Mouse (Mus musculus) small intestine, adult 2 months (tissue): ENCODE data around the gene 2200002D01Rik. TPM values are rescaled to one million over a fixed set of nuclear protein-coding genes. Genes with fewer than 3 reads are reported as not detected.
A peak's percentile ranks its signal among the peaks of the same experiment; 100 is the strongest.
"Not testable (repeated sequence)": the region's sequence is repeated elsewhere in the genome, so short reads cannot be mapped to it uniquely, and the experiment has no call there.

Source experiments
- H3K27ac ChIP-seq: fragments of 200-500 bp; 2 replicates; pipeline ENCODE4 v1.5.1; 2012; ENCODE audit warnings: low read depth, low read length, control low read depth, inconsistent platforms; ENCODE audit not compliant: insufficient read depth
- H3K27me3 ChIP-seq: fragments of 200-500 bp; 2 replicates; pipeline ENCODE4 v1.6.1; 2012; ENCODE audit warnings: mild to moderate bottlenecking, moderate library complexity, low read length, inconsistent platforms; ENCODE audit not compliant: control insufficient read depth, insufficient read depth
- H3K36me3 ChIP-seq: fragments of 200-500 bp; 2 replicates; pipeline ENCODE4 v1.6.1; 2012; ENCODE audit warnings: mild to moderate bottlenecking, low read length, control low read depth, inconsistent platforms; ENCODE audit not compliant: control insufficient read depth, insufficient read depth
- H3K4me1 ChIP-seq: fragments of 200-500 bp; 2 replicates; pipeline ENCODE4 v1.6.1; 2012; ENCODE audit warnings: low read length, inconsistent platforms, mixed read lengths; ENCODE audit not compliant: control insufficient read depth, insufficient read depth, insufficient read length
- H3K4me3 ChIP-seq: fragments of 200-500 bp; 2 replicates; pipeline ENCODE4 v1.5.1; 2012; ENCODE audit warnings: low read depth, mild to moderate bottlenecking, control low read depth, inconsistent platforms, low read length, moderate library complexity
- CTCF ChIP-seq: fragments of 200-500 bp; IDR thresholded peaks from 2 replicates; pipeline ENCODE4 v1.5.1; 2012; ENCODE audit warnings: low read depth, mild to moderate bottlenecking, control low read depth, inconsistent platforms, low read length, moderate library complexity, mixed read lengths; ENCODE audit not compliant: insufficient replicate concordance, insufficient read length; ENCODE audit errors: extremely low read depth
- POLR2A ChIP-seq: fragments of 200-500 bp; IDR thresholded peaks from 2 replicates; pipeline ENCODE4 v1.6.1; 2012; ENCODE audit warnings: low read depth, mild to moderate bottlenecking, control low read depth, inconsistent platforms, low read length, moderate library complexity
- WGBS: fragments of 180-500 bp; shearing (Covaris S2); methylation state at CpG from one replicate; pipeline ENCODE4 v1.1.7; 2018; 5-methylcytosine and 5-hydroxymethylcytosine counted together
- polyA plus RNA-seq: library from polyadenylated mRNA; depleted of rRNA; stranded (reverse); fragments of >200 nt; gene quantifications from 2 replicates; pipeline ENCODE4 v1.2.3, GENCODE M21; 2012

The 2200002D01Rik gene
- polyA plus RNA-seq, 1 experiment = 852 TPM

DNA sequence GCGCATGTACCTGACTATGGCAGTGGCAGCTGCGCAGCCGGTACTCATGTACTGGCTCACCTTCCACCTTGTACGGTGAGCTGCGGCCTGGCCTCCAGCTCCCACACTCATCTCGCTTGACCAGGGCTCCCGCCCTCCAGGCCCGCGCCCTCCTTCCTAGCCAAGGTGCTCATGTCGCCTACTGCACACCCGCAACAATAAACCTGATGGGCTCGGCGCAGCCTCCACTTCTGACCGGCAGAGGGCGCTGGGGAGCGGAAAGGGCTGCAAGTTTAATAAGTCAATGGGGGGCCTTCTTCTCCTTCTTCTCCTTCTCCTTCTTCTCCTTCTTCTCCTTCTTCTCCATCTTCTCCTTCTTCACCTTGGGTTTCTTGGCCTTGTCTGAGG lies 959 bp downstream of the 2200002D01Rik start:
- WGBS = 10% methylated on average over 16 of the region's 16 CpGs
- Histone ChIP-seq H3K4me3 (peak overlapping the region; percentile 90), H3K27ac (peak overlapping the region; percentile 100), H3K27me3 (no peaks in the 10 kb centered on the region), H3K36me3 (peaks cover 20% of the 10 kb centered on the region), H3K4me1 (peaks cover 28% of the 10 kb centered on the region)
- TF ChIP-seq POLR2A = peak; percentile 9; the same call in 1 of the 2 replicates
- peak; percentile 91 for TF ChIP-seq CTCF

DNA sequence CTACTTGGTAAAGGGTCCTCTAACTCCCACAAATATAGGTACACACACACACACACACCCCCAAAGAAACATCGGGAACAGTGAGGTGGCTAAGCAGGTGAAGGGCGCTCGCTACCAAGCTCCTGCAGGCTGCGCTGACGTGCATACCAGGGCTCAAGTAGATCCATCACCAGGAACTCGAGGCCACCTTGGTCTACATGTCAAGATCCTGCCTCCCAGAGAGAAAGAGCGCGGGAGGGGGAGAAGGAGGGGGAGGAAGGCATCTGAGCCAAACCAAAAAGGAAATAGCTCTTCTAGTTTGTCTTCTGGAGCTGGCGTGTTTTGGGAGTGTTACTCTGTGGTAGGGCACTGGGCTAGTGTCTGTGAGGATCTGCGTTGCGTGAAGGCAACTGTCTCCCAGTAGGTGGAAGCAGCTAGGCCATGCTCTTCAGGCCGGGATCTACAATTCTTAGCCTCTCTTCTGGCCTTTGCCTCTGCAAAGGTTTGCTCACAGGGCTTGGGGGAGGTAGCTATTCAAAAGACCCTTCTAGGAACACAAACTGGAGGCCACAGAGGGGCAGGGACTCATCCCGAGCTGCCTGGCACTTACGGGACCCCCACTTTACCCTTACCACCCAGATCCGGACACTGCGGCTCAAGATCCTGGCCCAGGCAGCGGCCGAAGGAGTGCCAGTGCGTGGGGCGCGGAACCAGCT lies 1.5 kb downstream of the 2200002D01Rik start:
- H3K4me1 ChIP-seq = peaks cover 22% of the 10 kb centered on the region
- peak overlapping the region; percentile 100 for H3K27ac ChIP-seq
- no peaks in the 10 kb centered on the region for H3K27me3 ChIP-seq
- H3K36me3 ChIP-seq = peaks cover 20% of the 10 kb centered on the region
- 47% methylated on average over 21 of the region's 21 CpGs for WGBS
- H3K4me3 ChIP-seq = peak overlapping the region; percentile 90
- no peak for TF ChIP-seq POLR2A
- TF ChIP-seq CTCF = no peak

DNA sequence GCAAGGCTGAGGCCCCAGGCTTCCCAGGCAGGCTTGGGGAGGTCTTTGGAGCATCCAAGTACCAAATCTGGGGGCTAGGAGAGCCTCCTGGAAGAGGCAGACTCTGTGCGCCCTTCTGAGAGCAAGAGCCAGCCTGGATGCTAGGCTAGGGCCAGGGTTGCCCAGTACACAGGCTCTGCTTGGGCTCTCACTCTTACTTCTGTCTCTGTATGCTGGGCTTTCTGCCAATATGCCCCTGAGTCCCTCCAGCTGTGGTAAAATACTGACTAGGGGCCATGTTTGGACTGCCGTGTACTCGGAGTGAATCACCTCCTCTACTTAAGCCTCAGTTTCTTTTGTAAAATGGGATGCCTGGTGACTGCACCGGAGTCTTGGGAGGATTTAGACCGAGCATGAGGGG lies 2.3 kb downstream of the 2200002D01Rik start:
- H3K27me3 ChIP-seq = no peaks in the 10 kb centered on the region
- peaks cover 20% of the 10 kb centered on the region for H3K36me3 ChIP-seq
- no peak for TF ChIP-seq CTCF
- TF ChIP-seq POLR2A = 0 out of 2 replicates have a peak, but pooled peaks have one; percentile 5
- H3K27ac ChIP-seq = peak overlapping the region; percentile 100
- 79% methylated on average over 5 of the region's 5 CpGs for WGBS
- H3K4me3 ChIP-seq = peak overlapping the region; percentile 90
- H3K4me1 ChIP-seq = peaks cover 20% of the 10 kb centered on the region

DNA sequence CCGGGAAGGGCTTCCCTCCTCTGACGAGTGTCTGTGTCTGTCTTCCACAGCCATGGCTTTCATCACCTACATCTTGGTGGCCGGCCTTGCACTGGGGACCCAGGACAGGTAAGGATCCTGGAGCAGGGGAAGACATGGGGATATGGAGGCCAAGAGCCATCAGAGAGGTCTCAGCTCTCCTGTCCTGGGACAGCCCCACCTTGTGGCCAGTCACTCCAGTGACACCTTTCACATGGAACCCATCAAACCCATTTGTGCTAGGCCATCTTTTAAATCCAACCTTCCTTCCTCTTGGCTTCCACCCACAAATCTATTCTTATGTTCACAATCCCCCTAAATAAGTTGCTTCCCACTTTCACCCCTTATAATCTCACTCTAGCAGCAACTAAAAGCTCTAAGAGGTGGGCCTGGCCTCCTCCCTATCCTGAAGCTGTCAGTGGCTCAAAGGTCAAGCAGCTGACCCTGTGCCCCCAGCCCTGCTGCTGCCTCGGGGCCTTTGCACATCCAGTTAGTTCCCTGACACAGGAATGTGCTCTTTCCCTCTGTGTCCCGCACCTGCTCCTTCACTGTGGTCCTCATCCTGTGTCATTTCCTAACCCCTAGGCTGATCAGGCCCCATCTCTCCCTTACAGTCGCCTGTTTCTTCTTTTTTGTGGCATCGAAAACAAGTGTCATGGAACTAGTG lies 3.4 kb downstream of the 2200002D01Rik start:
- WGBS = 78% methylated on average over 7 of the region's 7 CpGs
- peak overlapping the region; percentile 100 for H3K27ac ChIP-seq
- H3K4me1 ChIP-seq = peaks cover 14% of the 10 kb centered on the region
- no peaks in the 10 kb centered on the region for H3K27me3 ChIP-seq
- peaks cover 20% of the 10 kb centered on the region for H3K36me3 ChIP-seq
- TF ChIP-seq POLR2A (no peak), CTCF (peak; percentile 76)
- H3K4me3 ChIP-seq = 0 out of 2 replicates have a peak overlapping the region, but pooled peaks have one; percentile 90

DNA sequence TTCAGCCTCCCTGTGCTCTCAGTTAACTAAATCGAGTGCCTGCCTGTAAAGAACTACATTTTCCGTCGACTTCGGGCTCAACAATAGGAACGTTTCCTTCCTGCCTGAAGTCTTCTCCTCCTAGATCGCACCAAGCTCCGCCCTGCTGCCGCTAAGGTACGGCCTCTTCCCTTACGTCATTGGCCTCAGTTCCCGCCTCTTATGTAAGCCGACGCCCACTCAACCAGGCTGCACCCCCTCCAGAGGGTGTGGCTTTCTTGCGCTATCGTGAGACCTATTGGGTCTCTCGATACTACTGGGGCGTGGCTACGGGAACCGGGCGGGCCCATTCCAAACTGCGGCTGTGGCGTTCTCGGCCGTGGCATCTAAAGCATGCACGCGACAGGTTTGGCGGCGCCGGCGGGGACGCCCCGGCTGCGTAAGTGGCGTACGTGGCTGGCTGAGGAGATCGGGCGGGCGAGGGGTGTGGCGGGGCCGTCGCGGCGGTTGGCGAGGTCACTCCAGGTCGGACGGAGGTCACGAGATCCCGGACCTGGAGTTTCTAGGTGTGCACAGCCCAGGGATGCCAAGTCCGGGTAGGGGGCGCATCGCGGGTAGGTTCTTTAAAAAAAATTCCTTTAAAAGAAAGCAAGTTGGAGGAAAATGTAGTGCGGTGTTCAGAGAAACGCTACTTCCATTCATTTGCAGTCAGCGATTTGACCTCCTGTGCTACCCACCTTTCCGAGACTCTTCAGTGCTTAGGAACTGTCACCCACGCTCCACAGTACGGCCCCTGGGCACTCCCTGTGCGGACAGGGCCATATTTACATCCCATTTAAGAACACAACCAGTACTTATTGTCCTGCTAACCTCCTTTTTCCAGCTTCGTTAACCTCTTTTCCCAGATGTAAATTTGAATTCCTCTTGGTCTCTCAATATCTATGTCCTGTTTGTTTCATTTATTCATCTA lies 10.0 kb downstream of the 2200002D01Rik start, which contains the start of gene Yif1b:
Gene Yif1b (plus strand): TSS at position 311 of the 949 bp plus-strand sequence.
- H3K27ac ChIP-seq = peak within 1 kb of the TSS; percentile 73
- no peaks in the 10 kb centered on the region for H3K27me3 ChIP-seq
- H3K36me3 ChIP-seq = no peaks in the 10 kb centered on the region
- peaks cover 6% of the 10 kb centered on the region; the same call in 1 of the 2 replicates for H3K4me1 ChIP-seq
- WGBS = under 1% methylated on average over 60 of the region's 60 CpGs
- H3K4me3 ChIP-seq = peak within 1 kb of the TSS; percentile 61
- peak; percentile 65; the same call in 1 of the 2 replicates for TF ChIP-seq POLR2A
- no peak for TF ChIP-seq CTCF

DNA sequence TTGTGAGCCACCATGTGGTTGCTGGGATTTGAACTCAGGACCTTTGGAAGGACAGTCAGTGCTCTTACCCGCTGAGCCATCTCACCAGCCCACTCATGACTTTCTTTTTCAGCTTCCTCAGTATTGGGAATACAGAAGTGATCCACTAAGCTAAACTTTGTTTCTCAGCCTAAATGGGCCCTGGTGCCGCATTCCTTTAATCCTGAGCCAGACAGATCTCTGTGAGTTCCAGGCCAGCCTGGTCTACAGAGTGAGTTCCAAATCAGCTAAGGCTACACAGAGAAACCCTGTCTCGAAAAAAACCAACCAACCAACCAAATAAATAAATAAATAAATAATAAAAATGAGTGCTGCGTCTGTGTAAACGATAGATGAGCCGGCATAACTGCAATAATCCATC lies 10.7 kb downstream of the 2200002D01Rik start:
- Histone ChIP-seq H3K27ac (peak overlapping the region; percentile 73), H3K4me3 (peak overlapping the region; percentile 23; the same call in 1 of the 2 replicates)
- 22% methylated on average over 6 of the region's 6 CpGs for WGBS
- not testable (repeated sequence) for H3K27me3 ChIP-seq, H3K36me3 ChIP-seq, H3K4me1 ChIP-seq
